Mouse (Mus musculus): ENCODE measurements around the gene Pdgfc.

- TF ChIP-seq CTCF (IDR thresholded peaks at IDR 0.05; ENCODE audit: low read depth, low read length) (no peak), POLR2A (IDR thresholded peaks at IDR 0.05; ENCODE audit: extremely low read depth, insufficient read depth, low read length) (no peak)
These were observed 27.0 kb upstream of the Pdgfc start for GRCm38 (mm10) chr3:81009245-81009644.

Measured in liver, adult 2 months (tissue).